Mouse (Mus musculus): ENCODE results near the gene Gm20388. TPM values are rescaled to one million over a fixed set of nuclear protein-coding genes. Genes with fewer than 3 reads are reported as not detected.
A peak's percentile ranks its signal among the peaks of the same experiment; 100 is the strongest.

Gene Gm20388
- polyA plus RNA-seq, 1 experiment from 2014 or later, result 8.3 TPM

- Histone ChIP-seq H3K36me3 (ENCODE audit: control insufficient read depth, insufficient read depth, low read length) (peaks cover 46% of the 10 kb centered on the region), H3K4me1 (replicated peaks; ENCODE audit: control insufficient read depth, insufficient read depth, low read length) (no peaks in the 10 kb centered on the region), H3K9me3 (ENCODE audit: control insufficient read depth, low read length) (no peaks in the 10 kb centered on the region), H3K4me2 (ENCODE audit: low read length) (no peak overlapping the region), H3K27ac (ENCODE audit: low read depth) (no peak overlapping the region), H3K9ac (ENCODE audit: low read length) (no peak overlapping the region), H3K27me3 (replicated peaks; ENCODE audit: control insufficient read depth, insufficient read depth, low read length) (no peaks in the 10 kb centered on the region), H3K4me3 (ENCODE audit: low read depth, low read length) (no peak overlapping the region)
- no peak for DNase-seq (ENCODE audit: low spot score)
- no peak for ATAC-seq (replicated peaks; ENCODE audit: low FRiP score, low TSS enrichment, low read depth)
- 83% methylated on average over 10 of the region's 10 CpGs for WGBS
Observed at GRCm38 (mm10) chr8:124345098-124345497, 4434.5 kb downstream of the Gm20388 start.

- DNase-seq (ENCODE audit: low spot score), result peak; percentile 82
- H3K27ac ChIP-seq (ENCODE audit: low read depth), result no peak overlapping the region
- H3K4me2 ChIP-seq (ENCODE audit: low read length), result no peak overlapping the region
- no peak overlapping the region for H3K4me3 ChIP-seq (ENCODE audit: low read depth, low read length)
- no peaks in the 10 kb centered on the region for H3K9me3 ChIP-seq (ENCODE audit: control insufficient read depth, low read length)
- H3K9ac ChIP-seq (ENCODE audit: low read length), result no peak overlapping the region
- peak; percentile 40; the same call in 1 of the 2 replicates for ATAC-seq (replicated peaks; ENCODE audit: low FRiP score, low TSS enrichment, low read depth)
- no peaks in the 10 kb centered on the region for H3K27me3 ChIP-seq (replicated peaks; ENCODE audit: control insufficient read depth, insufficient read depth, low read length)
- peaks cover 27% of the 10 kb centered on the region for H3K36me3 ChIP-seq (ENCODE audit: control insufficient read depth, insufficient read depth, low read length)
- 46% methylated on average over 19 of the region's 19 CpGs for WGBS
- H3K4me1 ChIP-seq (replicated peaks; ENCODE audit: control insufficient read depth, insufficient read depth, low read length), result no peaks in the 10 kb centered on the region
Observed at GRCm38 (mm10) chr8:124346852-124347523, 4436.3 kb downstream of the Gm20388 start.

GRCm38 (mm10) chr8:124348087-124348486, 4437.4 kb downstream of the Gm20388 start:
- Histone ChIP-seq H3K4me3 (ENCODE audit: low read depth, low read length) (no peak overlapping the region), H3K27ac (ENCODE audit: low read depth) (no peak overlapping the region), H3K9me3 (ENCODE audit: control insufficient read depth, low read length) (no peaks in the 10 kb centered on the region), H3K9ac (ENCODE audit: low read length) (no peak overlapping the region), H3K27me3 (replicated peaks; ENCODE audit: control insufficient read depth, insufficient read depth, low read length) (no peaks in the 10 kb centered on the region), H3K4me2 (ENCODE audit: low read length) (no peak overlapping the region), H3K4me1 (replicated peaks; ENCODE audit: control insufficient read depth, insufficient read depth, low read length) (no peaks in the 10 kb centered on the region), H3K36me3 (ENCODE audit: control insufficient read depth, insufficient read depth, low read length) (peaks cover 22% of the 10 kb centered on the region)
- 73% methylated on average over 1 of the region's 1 CpGs for WGBS
- ATAC-seq (replicated peaks; ENCODE audit: low FRiP score, low TSS enrichment, low read depth), result no peak
- DNase-seq (ENCODE audit: low spot score), result no peak

- peak; percentile 53; the same call in 1 of the 2 replicates for ATAC-seq (replicated peaks; ENCODE audit: low FRiP score, low TSS enrichment, low read depth)
Observed at GRCm38 (mm10) chr8:124349663-124350062, 4439.0 kb downstream of the Gm20388 start.

GRCm38 (mm10) chr8:124351636-124352035, 4441.0 kb downstream of the Gm20388 start:
- DNase-seq (ENCODE audit: low spot score) (no peak), ATAC-seq (replicated peaks; ENCODE audit: low FRiP score, low TSS enrichment, low read depth) (no peak)
- Histone ChIP-seq H3K27me3 (replicated peaks; ENCODE audit: control insufficient read depth, insufficient read depth, low read length) (no peaks in the 10 kb centered on the region), H3K36me3 (ENCODE audit: control insufficient read depth, insufficient read depth, low read length) (no peaks in the 10 kb centered on the region), H3K4me3 (ENCODE audit: low read depth, low read length) (no peak overlapping the region), H3K9me3 (ENCODE audit: control insufficient read depth, low read length) (no peaks in the 10 kb centered on the region), H3K4me1 (replicated peaks; ENCODE audit: control insufficient read depth, insufficient read depth, low read length) (no peaks in the 10 kb centered on the region), H3K9ac (ENCODE audit: low read length) (no peak overlapping the region), H3K27ac (ENCODE audit: low read depth) (no peak overlapping the region), H3K4me2 (ENCODE audit: low read length) (no peak overlapping the region)
- WGBS, result 63% methylated on average over 5 of the region's 5 CpGs

More at GRCm38 (mm10) chr8:124349663-124350062, 4439.0 kb downstream of the Gm20388 start:
- Histone ChIP-seq H3K4me1 (replicated peaks; ENCODE audit: control insufficient read depth, insufficient read depth, low read length) (no peaks in the 10 kb centered on the region), H3K27me3 (replicated peaks; ENCODE audit: control insufficient read depth, insufficient read depth, low read length) (no peaks in the 10 kb centered on the region), H3K4me2 (ENCODE audit: low read length) (no peak overlapping the region), H3K36me3 (ENCODE audit: control insufficient read depth, insufficient read depth, low read length) (peaks cover 6% of the 10 kb centered on the region), H3K9me3 (ENCODE audit: control insufficient read depth, low read length) (no peaks in the 10 kb centered on the region), H3K4me3 (ENCODE audit: low read depth, low read length) (no peak overlapping the region), H3K9ac (ENCODE audit: low read length) (no peak overlapping the region), H3K27ac (ENCODE audit: low read depth) (no peak overlapping the region)
- 38% methylated on average over 7 of the region's 7 CpGs for WGBS
- peak; percentile 97 for DNase-seq (ENCODE audit: low spot score)

- H3K4me3 ChIP-seq (ENCODE audit: low read depth, low read length), result no peak overlapping the region
- no peaks in the 10 kb centered on the region for H3K9me3 ChIP-seq (ENCODE audit: control insufficient read depth, low read length)
- no peaks in the 10 kb centered on the region for H3K27me3 ChIP-seq (replicated peaks; ENCODE audit: control insufficient read depth, insufficient read depth, low read length)
- no peak overlapping the region for H3K9ac ChIP-seq (ENCODE audit: low read length)
- H3K4me1 ChIP-seq (replicated peaks; ENCODE audit: control insufficient read depth, insufficient read depth, low read length), result no peaks in the 10 kb centered on the region
- DNase-seq (ENCODE audit: low spot score) (no peak), ATAC-seq (replicated peaks; ENCODE audit: low FRiP score, low TSS enrichment, low read depth) (no peak)
- 72% methylated on average over 3 of the region's 3 CpGs for WGBS
- no peak overlapping the region for H3K27ac ChIP-seq (ENCODE audit: low read depth)
- H3K36me3 ChIP-seq (ENCODE audit: control insufficient read depth, insufficient read depth, low read length), result no peaks in the 10 kb centered on the region
- no peak overlapping the region for H3K4me2 ChIP-seq (ENCODE audit: low read length)
Observed at GRCm38 (mm10) chr8:124360911-124361310, 4450.3 kb downstream of the Gm20388 start.

- DNase-seq (ENCODE audit: low spot score) (no peak), ATAC-seq (replicated peaks; ENCODE audit: low FRiP score, low TSS enrichment, low read depth) (no peak)
- no peaks in the 10 kb centered on the region for H3K36me3 ChIP-seq (ENCODE audit: control insufficient read depth, insufficient read depth, low read length)
- no peaks in the 10 kb centered on the region for H3K27me3 ChIP-seq (replicated peaks; ENCODE audit: control insufficient read depth, insufficient read depth, low read length)
- WGBS, result 79% methylated on average over 11 of the region's 11 CpGs
- H3K27ac ChIP-seq (ENCODE audit: low read depth), result no peak overlapping the region
- no peak overlapping the region for H3K4me3 ChIP-seq (ENCODE audit: low read depth, low read length)
- H3K9me3 ChIP-seq (ENCODE audit: control insufficient read depth, low read length), result no peaks in the 10 kb centered on the region
- H3K4me1 ChIP-seq (replicated peaks; ENCODE audit: control insufficient read depth, insufficient read depth, low read length), result no peaks in the 10 kb centered on the region
- H3K4me2 ChIP-seq (ENCODE audit: low read length), result no peak overlapping the region
- H3K9ac ChIP-seq (ENCODE audit: low read length), result no peak overlapping the region
Observed at GRCm38 (mm10) chr8:124361773-124362427, 4451.3 kb downstream of the Gm20388 start.

GRCm38 (mm10) chr8:124362589-124362988, 4451.9 kb downstream of the Gm20388 start:
- no peak for ATAC-seq (replicated peaks; ENCODE audit: low FRiP score, low TSS enrichment, low read depth)
- no peak overlapping the region for H3K4me2 ChIP-seq (ENCODE audit: low read length)
- 77% methylated on average over 7 of the region's 7 CpGs for WGBS

GRCm38 (mm10) chr8:124363337-124363736, 4452.7 kb downstream of the Gm20388 start:
- WGBS, result 93% methylated on average over 15 of the region's 15 CpGs
- Histone ChIP-seq H3K4me2 (ENCODE audit: low read length) (no peak overlapping the region), H3K27ac (ENCODE audit: low read depth) (no peak overlapping the region), H3K27me3 (replicated peaks; ENCODE audit: control insufficient read depth, insufficient read depth, low read length) (no peaks in the 10 kb centered on the region), H3K4me3 (ENCODE audit: low read depth, low read length) (no peak overlapping the region), H3K9me3 (ENCODE audit: control insufficient read depth, low read length) (no peaks in the 10 kb centered on the region), H3K9ac (ENCODE audit: low read length) (no peak overlapping the region), H3K36me3 (ENCODE audit: control insufficient read depth, insufficient read depth, low read length) (no peaks in the 10 kb centered on the region), H3K4me1 (replicated peaks; ENCODE audit: control insufficient read depth, insufficient read depth, low read length) (no peaks in the 10 kb centered on the region)
- DNase-seq (ENCODE audit: low spot score) (no peak), ATAC-seq (replicated peaks; ENCODE audit: low FRiP score, low TSS enrichment, low read depth) (no peak)

More at GRCm38 (mm10) chr8:124362589-124362988, 4451.9 kb downstream of the Gm20388 start:
- H3K36me3 ChIP-seq (ENCODE audit: control insufficient read depth, insufficient read depth, low read length), result no peaks in the 10 kb centered on the region
- H3K9me3 ChIP-seq (ENCODE audit: control insufficient read depth, low read length), result no peaks in the 10 kb centered on the region
- no peak overlapping the region for H3K9ac ChIP-seq (ENCODE audit: low read length)
- H3K4me3 ChIP-seq (ENCODE audit: low read depth, low read length), result no peak overlapping the region
- no peaks in the 10 kb centered on the region for H3K27me3 ChIP-seq (replicated peaks; ENCODE audit: control insufficient read depth, insufficient read depth, low read length)
- no peaks in the 10 kb centered on the region for H3K4me1 ChIP-seq (replicated peaks; ENCODE audit: control insufficient read depth, insufficient read depth, low read length)
- no peak overlapping the region for H3K27ac ChIP-seq (ENCODE audit: low read depth)
- DNase-seq (ENCODE audit: low spot score), result no peak
